Mouse (Mus musculus): ENCODE results near the gene G6pc3. TPM values are rescaled to one million over a fixed set of nuclear protein-coding genes. Genes with fewer than 3 reads are reported as not detected.

G6pc3 gene
- polyA plus RNA-seq, 1 experiment from 2014 or later, result 24.6 TPM

DNA sequence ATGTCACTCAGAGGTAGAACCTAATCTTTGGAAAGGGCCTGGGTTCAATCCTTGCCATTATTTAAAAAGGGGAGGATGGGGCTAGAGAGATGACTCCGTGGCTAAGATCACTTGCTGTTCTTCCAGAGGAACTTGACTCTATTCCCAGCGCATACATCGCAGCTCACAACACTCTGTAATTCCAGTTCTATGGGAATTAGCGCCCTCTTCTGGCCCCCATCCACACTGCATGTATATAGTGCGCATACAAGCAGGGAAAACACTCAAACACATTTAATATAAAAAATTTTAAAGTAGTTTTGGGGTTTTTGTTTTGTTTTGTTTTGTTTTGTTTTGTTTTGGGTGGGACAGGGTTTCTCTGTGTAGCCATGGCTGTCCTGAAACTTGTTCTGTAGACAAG lies 52.5 kb downstream of the G6pc3 start:
- H3K36me3 ChIP-seq (ENCODE audit: control insufficient read depth, insufficient read depth, low read length), result no peaks in the 10 kb centered on the region
- WGBS, result 57% methylated on average over 5 of the region's 5 CpGs
- no peaks in the 10 kb centered on the region for H3K27me3 ChIP-seq (replicated peaks; ENCODE audit: control insufficient read depth, insufficient read depth, low read length)
- H3K9ac ChIP-seq (ENCODE audit: low read length), result no peak overlapping the region
- no peaks in the 10 kb centered on the region for H3K9me3 ChIP-seq (replicated peaks; ENCODE audit: control insufficient read depth, low read length)
- H3K4me1 ChIP-seq (ENCODE audit: control insufficient read depth, insufficient read depth, low read length), result peaks cover 13% of the 10 kb centered on the region
- H3K4me3 ChIP-seq (ENCODE audit: low read depth, low read length), result no peak overlapping the region
- ATAC-seq (no peak), DNase-seq (ENCODE audit: low spot score) (no peak)
- no peak overlapping the region for H3K4me2 ChIP-seq (ENCODE audit: low read length)
- no peak overlapping the region for H3K27ac ChIP-seq (ENCODE audit: low read depth, low read length)

Small RNA genes within 50 kb of the gene (microRNA-seq; reads per million reads assigned to microRNA genes)
- gene Mir8101, result 1.1 reads per million

Other genes starting within 250 kb of the G6pc3 start
- not detected in 2 replicates for gene Sost, start 222.6 kb upstream of the G6pc3 start, polyA plus RNA-seq (2014; fragmentation: Nextera tagmentation; extraction: Ambion mirVana)
- not detected in 2 replicates for gene Cfap97d1, start 205.3 kb upstream of the G6pc3 start, polyA plus RNA-seq (2014; fragmentation: Nextera tagmentation; extraction: Ambion mirVana)
- 10.4 and 12.2 TPM in 2 replicates for gene Dusp3, start 202.6 kb upstream of the G6pc3 start, polyA plus RNA-seq (2014; fragmentation: Nextera tagmentation; extraction: Ambion mirVana)
- gene Mpp3, start 161.2 kb upstream of the G6pc3 start, polyA plus RNA-seq (2014; fragmentation: Nextera tagmentation; extraction: Ambion mirVana), result 34.2 and 39.6 TPM in 2 replicates
- gene Cd300lg, start 148.1 kb upstream of the G6pc3 start, polyA plus RNA-seq (2014; fragmentation: Nextera tagmentation; extraction: Ambion mirVana), result 0.23 TPM in 1 of 2 replicates, not detected in the other
- 15.3 and 16.8 TPM in 2 replicates for gene Mpp2, start 101.1 kb upstream of the G6pc3 start, polyA plus RNA-seq (2014; fragmentation: Nextera tagmentation; extraction: Ambion mirVana)
- gene Ppy, start 88.3 kb upstream of the G6pc3 start, polyA plus RNA-seq (2014; fragmentation: Nextera tagmentation; extraction: Ambion mirVana), result not detected in 2 replicates
- gene Pyy, start 81.8 kb upstream of the G6pc3 start, polyA plus RNA-seq (2014; fragmentation: Nextera tagmentation; extraction: Ambion mirVana), result not detected in 2 replicates
- 0.14 and 0.17 TPM in 2 replicates for gene Nags, start 44.1 kb upstream of the G6pc3 start, polyA plus RNA-seq (2014; fragmentation: Nextera tagmentation; extraction: Ambion mirVana)
- 32.5 and 33.6 TPM in 2 replicates for gene Tmem101, start 33.2 kb upstream of the G6pc3 start, polyA plus RNA-seq (2014; fragmentation: Nextera tagmentation; extraction: Ambion mirVana)
- gene Lsm12, start 4.3 kb upstream of the G6pc3 start, polyA plus RNA-seq (2014; fragmentation: Nextera tagmentation; extraction: Ambion mirVana), result 83.1 and 93.7 TPM in 2 replicates
- 38.9 and 60.6 TPM in 2 replicates for gene Hdac5, start 40.5 kb downstream of the G6pc3 start, polyA plus RNA-seq (2014; fragmentation: Nextera tagmentation; extraction: Ambion mirVana)
- 6.1 and 6.3 TPM in 2 replicates for gene BC030867, start 59.3 kb downstream of the G6pc3 start, polyA plus RNA-seq (2014; fragmentation: Nextera tagmentation; extraction: Ambion mirVana)
- not detected in 2 replicates for gene Asb16, start 79.1 kb downstream of the G6pc3 start, polyA plus RNA-seq (2014; fragmentation: Nextera tagmentation; extraction: Ambion mirVana)
- 74.4 and 75.3 TPM in 2 replicates for gene Tmub2, start 95.3 kb downstream of the G6pc3 start, polyA plus RNA-seq (2014; fragmentation: Nextera tagmentation; extraction: Ambion mirVana)
- 25.2 and 28.7 TPM in 2 replicates for gene Atxn7l3, start 107.0 kb downstream of the G6pc3 start, polyA plus RNA-seq (2014; fragmentation: Nextera tagmentation; extraction: Ambion mirVana)
- gene Ubtf, start 130.1 kb downstream of the G6pc3 start, polyA plus RNA-seq (2014; fragmentation: Nextera tagmentation; extraction: Ambion mirVana), result 74.5 and 91.0 TPM in 2 replicates
- 1.8 and 2.1 TPM in 2 replicates for gene Slc4a1, start 176.6 kb downstream of the G6pc3 start, polyA plus RNA-seq (2014; fragmentation: Nextera tagmentation; extraction: Ambion mirVana)
- gene Rundc3a, start 203.8 kb downstream of the G6pc3 start, polyA plus RNA-seq (2014; fragmentation: Nextera tagmentation; extraction: Ambion mirVana), result 115 and 125 TPM in 2 replicates
- gene Slc25a39, start 218.3 kb downstream of the G6pc3 start, polyA plus RNA-seq (2014; fragmentation: Nextera tagmentation; extraction: Ambion mirVana), result 145 and 149 TPM in 2 replicates
- gene Grn, start 240.7 kb downstream of the G6pc3 start, polyA plus RNA-seq (2014; fragmentation: Nextera tagmentation; extraction: Ambion mirVana), result 28.6 and 38.8 TPM in 2 replicates

Measured in forebrain, embryonic 14.5 days (tissue).